Mouse (Mus musculus) neural tube, embryonic 14.5 days (tissue): Measurements from ENCODE around the gene Hap1. TPM values are rescaled to one million over a fixed set of nuclear protein-coding genes. Genes with fewer than 3 reads are reported as not detected.

Experiments used
- ATAC-seq: fragments of 200-750 bp; cut with Nextera tagmentation; 2 replicates; pipeline ENCODE4 v1.8.0; 2017; ENCODE audit warnings: low read depth, mild to moderate bottlenecking, moderate TSS enrichment, moderate library complexity
- H3K27ac ChIP-seq: fragments of 300-500 bp; sonication (generic); 2 replicates; pipeline ENCODE4 v1.5.1; 2014; ENCODE audit warnings: low read depth, mild to moderate bottlenecking, control low read depth, low read length, moderate library complexity, mixed read lengths
- H3K27me3 ChIP-seq: fragments of 300-500 bp; sonication (generic); 2 replicates; pipeline ENCODE4 v1.6.1; 2014; ENCODE audit warnings: low read length; ENCODE audit not compliant: control insufficient read depth, insufficient read depth
- H3K36me3 ChIP-seq: fragments of 300-500 bp; sonication (generic); 2 replicates; pipeline ENCODE4 v1.6.1; 2014; ENCODE audit warnings: low read length, mixed read lengths; ENCODE audit not compliant: control insufficient read depth, insufficient read depth
- H3K4me1 ChIP-seq: fragments of 300-500 bp; sonication (generic); 2 replicates; pipeline ENCODE4 v1.6.1; 2014; ENCODE audit warnings: low read length; ENCODE audit not compliant: control insufficient read depth, insufficient read depth
- H3K4me2 ChIP-seq: fragments of 300-500 bp; sonication (generic); 2 replicates; pipeline ENCODE4 v1.6.1; 2014; ENCODE audit warnings: mild to moderate bottlenecking, low read depth, low read length, control low read depth
- H3K4me3 ChIP-seq: fragments of 300-500 bp; sonication (generic); 2 replicates; pipeline ENCODE4 v1.5.1; 2014; ENCODE audit warnings: low read depth, low read length, control low read depth, mixed read lengths
- H3K9ac ChIP-seq: fragments of 300-500 bp; sonication (generic); replicated peaks from 2 replicates; pipeline ENCODE4 v1.6.1; 2014; ENCODE audit warnings: low read depth, mild to moderate bottlenecking, control low read depth, low read length, mixed read lengths
- H3K9me3 ChIP-seq: fragments of 300-500 bp; sonication (generic); 2 replicates; pipeline ENCODE4 v1.6.1; 2016; ENCODE audit warnings: low read length; ENCODE audit not compliant: control insufficient read depth
- WGBS: fragments of 180-500 bp; shearing (Covaris S2); extraction: QIAGEN DNeasy Blood & Tissue Kit; methylation state at CpG from one replicate; pipeline ENCODE4 v1.1.7; 2014; 5-methylcytosine and 5-hydroxymethylcytosine counted together
- polyA plus RNA-seq: library from polyadenylated mRNA; unstranded; fragments of >200 nt; fragmentation: Nextera tagmentation; extraction: Ambion mirVana; gene quantifications from 2 replicates; pipeline ENCODE4 v1.2.1, GENCODE M21; 2014

Hap1 gene
- polyA plus RNA-seq, 1 experiment from 2014 or later = 93.7 TPM

- peak overlapping the region; percentile 15; the same call in 1 of the 2 replicates for H3K4me2 ChIP-seq
- H3K4me1 ChIP-seq = no peaks in the 10 kb centered on the region
- no peak overlapping the region for H3K27ac ChIP-seq
- WGBS = 19% methylated on average over 18 of the region's 18 CpGs
- H3K9ac ChIP-seq = no peak overlapping the region
- H3K9me3 ChIP-seq = no peaks in the 10 kb centered on the region
- H3K36me3 ChIP-seq = no peaks in the 10 kb centered on the region
- no peak for ATAC-seq
- H3K4me3 ChIP-seq = no peak overlapping the region
- no peaks in the 10 kb centered on the region for H3K27me3 ChIP-seq
Measured at GRCm38 (mm10) chr11:100298274-100299036, 57.5 kb downstream of the Hap1 start.

DNA sequence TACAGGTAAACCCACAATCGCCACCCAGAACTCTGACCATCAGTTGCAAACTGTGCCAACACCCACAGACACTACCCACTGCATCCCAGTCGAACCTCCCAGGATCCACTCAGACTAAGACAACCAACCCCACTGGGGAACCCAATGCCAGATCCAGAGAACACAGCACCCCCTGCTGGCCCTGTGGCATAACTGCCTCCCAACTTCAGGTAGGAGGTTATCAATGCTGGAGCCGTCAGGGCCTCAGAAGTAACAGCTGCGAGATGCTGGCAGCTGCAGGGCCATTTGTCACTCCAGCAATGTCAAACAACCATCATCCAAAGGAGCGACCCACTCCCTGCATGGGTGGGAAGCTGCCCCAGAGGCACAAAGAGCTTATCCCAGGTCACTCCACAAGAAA, 58.1 kb downstream of the Hap1 start:
- Histone ChIP-seq H3K4me3 (no peak overlapping the region), H3K9ac (no peak overlapping the region), H3K27me3 (no peaks in the 10 kb centered on the region), H3K36me3 (no peaks in the 10 kb centered on the region), H3K27ac (no peak overlapping the region), H3K4me2 (peak overlapping the region; percentile 15; the same call in 1 of the 2 replicates), H3K9me3 (no peaks in the 10 kb centered on the region), H3K4me1 (no peaks in the 10 kb centered on the region)
- no peak for ATAC-seq
- 37% methylated on average over 5 of the region's 5 CpGs for WGBS

Other genes starting within 250 kb of the Hap1 start
- not detected in 2 replicates for gene Krt13, start 234.6 kb downstream of the Hap1 start, polyA plus RNA-seq
- gene Krt15, start 220.2 kb downstream of the Hap1 start, polyA plus RNA-seq = not detected in 2 replicates
- gene Krt19, start 207.5 kb downstream of the Hap1 start, polyA plus RNA-seq = 0.46 and 0.51 TPM in 2 replicates
- 0.08 TPM in 1 of 2 replicates, not detected in the other for gene Krt9, start 162.9 kb downstream of the Hap1 start, polyA plus RNA-seq
- 0.36 and 0.40 TPM in 2 replicates for gene Krt14, start 148.6 kb downstream of the Hap1 start, polyA plus RNA-seq
- not detected in 2 replicates for gene Krt16, start 107.2 kb downstream of the Hap1 start, polyA plus RNA-seq
- gene Krt17, start 95.1 kb downstream of the Hap1 start, polyA plus RNA-seq = 0.22 TPM in 1 of 2 replicates, not detected in the other
- gene Krt42, start 86.3 kb downstream of the Hap1 start, polyA plus RNA-seq = not detected in 2 replicates
- gene Eif1, start 36.2 kb downstream of the Hap1 start, polyA plus RNA-seq = 1,262 and 1,333 TPM in 2 replicates
- not detected in 2 replicates for gene Gast, start 21.7 kb downstream of the Hap1 start, polyA plus RNA-seq
- 43.0 and 58.9 TPM in 2 replicates for gene Jup, start 41.6 kb upstream of the Hap1 start, polyA plus RNA-seq
- 18.9 and 21.1 TPM in 2 replicates for gene P3h4, start 58.7 kb upstream of the Hap1 start, polyA plus RNA-seq
- gene Fkbp10, start 59.6 kb upstream of the Hap1 start, polyA plus RNA-seq = 7.2 and 32.8 TPM in 2 replicates
- 107 and 109 TPM in 2 replicates for gene Nt5c3b, start 85.7 kb upstream of the Hap1 start, polyA plus RNA-seq
- gene Klhl10, start 85.8 kb upstream of the Hap1 start, polyA plus RNA-seq = 0.68 and 1.1 TPM in 2 replicates
- 15.7 and 16.1 TPM in 2 replicates for gene Klhl11, start 116.6 kb upstream of the Hap1 start, polyA plus RNA-seq
- 191 and 250 TPM in 2 replicates for gene Acly, start 171.9 kb upstream of the Hap1 start, polyA plus RNA-seq
- gene Ttc25, start 189.5 kb upstream of the Hap1 start, polyA plus RNA-seq = 1.7 and 2.2 TPM in 2 replicates
- 41.1 and 49.3 TPM in 2 replicates for gene Cnp, start 218.8 kb upstream of the Hap1 start, polyA plus RNA-seq